1 mouse cellular context compared by ENCODE assay signal in the genomic region with DNA sequence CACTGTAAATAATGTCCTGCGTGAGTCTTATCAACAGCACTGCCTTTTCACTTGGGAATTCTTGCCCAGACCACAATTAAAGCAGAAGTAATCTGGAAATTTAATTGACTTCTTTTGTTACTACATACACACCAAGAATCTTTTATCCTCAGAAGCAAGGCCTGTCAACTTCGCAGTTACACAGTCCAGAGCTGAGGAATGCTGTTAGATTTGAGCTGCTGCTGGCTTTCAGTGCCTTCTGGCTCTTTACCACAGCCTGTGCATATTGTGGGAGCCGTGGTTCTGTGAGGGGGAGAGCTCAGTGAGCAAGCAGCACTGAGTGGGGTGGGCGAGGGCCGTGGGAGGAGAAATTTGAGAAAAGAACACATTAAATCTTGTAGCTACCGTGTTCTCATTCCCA.
TF ChIP-seq lines count a peak whose summit lies in the region.

No protein-coding gene starts in this region.

TF ChIP-seq in CH12.LX, 34 proteins besides CTCF, POLR2A, EP300 and RAD21 (continued from another document):
- TF ChIP-seq TBP (conservative IDR thresholded peaks at IDR 0.05; ENCODE audit: low read depth, low read length) = no peak
